Mouse (Mus musculus): ENCODE data around the gene Otub1. TPM values are rescaled to one million over a fixed set of nuclear protein-coding genes. Genes with fewer than 3 reads are reported as not detected.
A peak's percentile ranks its signal among the peaks of the same experiment; 100 is the strongest.

Gene Otub1
- total RNA-seq (2021): 100 to 1,000 TPM; 202 to 240 TPM
- long read RNA-seq, transcript Otub1-201 (7 exons, 1,713 nt): major isoform, 334 of 378 reads
- long read RNA-seq, partial matches to known transcripts: 15 of 378 reads
- long read RNA-seq, other reads (novel, unspliced or antisense): 29 of 378 reads

GRCm38 (mm10) chr19:7205753-7206736 is at the start of gene Otub1:
TSS of gene Otub1 (minus strand) at chr19:7206316.
- peak; percentile 90 to 92 for DNase-seq (ENCODE audit: low spot score in 2 of 2)

GRCm38 (mm10) chr19:7246021-7246420 is 39.9 kb upstream of the Otub1 start:
- no peak for DNase-seq (ENCODE audit: low spot score in 2 of 2)

GRCm38 (mm10) chr19:7240782-7241690 is 34.9 kb upstream of the Otub1 start, which contains the start of gene Naa40:
TSS of gene Naa40 (minus strand) at chr19:7241183.
- peak; percentile 87 to 94 for DNase-seq (ENCODE audit: low spot score in 2 of 2)

GRCm38 (mm10) chr19:7240291-7240690 is 34.2 kb upstream of the Otub1 start:
- peak in 1 of 2 experiments; percentile 40 for DNase-seq (ENCODE audit: low spot score in 2 of 2)

- DNase-seq (ENCODE audit: low spot score in 2 of 2): no peak
These were observed 33.5 kb upstream of the Otub1 start for GRCm38 (mm10) chr19:7239574-7239973.

GRCm38 (mm10) chr19:7236742-7237141 is 30.6 kb upstream of the Otub1 start:
- DNase-seq (ENCODE audit: low spot score in 2 of 2): no peak

GRCm38 (mm10) chr19:7236011-7236410 is 29.9 kb upstream of the Otub1 start:
- DNase-seq (ENCODE audit: low spot score in 2 of 2): no peak

- DNase-seq (ENCODE audit: low spot score in 2 of 2): no peak
These were observed 29.3 kb upstream of the Otub1 start for GRCm38 (mm10) chr19:7235461-7235860.

GRCm38 (mm10) chr19:7234537-7235221 is 28.6 kb upstream of the Otub1 start:
- DNase-seq (ENCODE audit: low spot score in 2 of 2): peak; percentile 87 to 89

- no peak for DNase-seq (ENCODE audit: low spot score in 2 of 2)
These were observed 20.4 kb upstream of the Otub1 start for GRCm38 (mm10) chr19:7226511-7226914.

GRCm38 (mm10) chr19:7225096-7225690 is 19.1 kb upstream of the Otub1 start:
- no peak for DNase-seq (ENCODE audit: low spot score in 2 of 2)

- DNase-seq (ENCODE audit: low spot score in 2 of 2): no peak
These were observed 18.1 kb upstream of the Otub1 start for GRCm38 (mm10) chr19:7224253-7224652.

GRCm38 (mm10) chr19:7223488-7223887 is 17.4 kb upstream of the Otub1 start:
- no peak for DNase-seq (ENCODE audit: low spot score in 2 of 2)

- no peak for DNase-seq (ENCODE audit: low spot score in 2 of 2)
These were observed 16.1 kb upstream of the Otub1 start for GRCm38 (mm10) chr19:7222196-7222595.

- no peak for DNase-seq (ENCODE audit: low spot score in 2 of 2)
These were observed 12.6 kb upstream of the Otub1 start for GRCm38 (mm10) chr19:7218753-7219152.

- no peak for DNase-seq (ENCODE audit: low spot score in 2 of 2)
These were observed 11.8 kb upstream of the Otub1 start for GRCm38 (mm10) chr19:7217926-7218267.

- peak; percentile 91 to 95 for DNase-seq (ENCODE audit: low spot score in 2 of 2)
These were observed 11.2 kb upstream of the Otub1 start, which contains the start of gene Cox8a for GRCm38 (mm10) chr19:7217162-7217925. TSS of gene Cox8a (minus strand) at chr19:7217616.

GRCm38 (mm10) chr19:7214484-7214883 is 8.4 kb upstream of the Otub1 start:
- DNase-seq (ENCODE audit: low spot score in 2 of 2): peak; percentile 37 to 51

GRCm38 (mm10) chr19:7213010-7213409 is 6.9 kb upstream of the Otub1 start:
- no peak for DNase-seq (ENCODE audit: low spot score in 2 of 2)

- no peak for DNase-seq (ENCODE audit: low spot score in 2 of 2)
These were observed 6.1 kb upstream of the Otub1 start for GRCm38 (mm10) chr19:7212216-7212615.

Data from layer of hippocampus, postnatal 10 days (tissue).